Mouse (Mus musculus) bone marrow, adult 2 months (tissue): Measurements from ENCODE around the gene Galnt18.

Source experiments
- CTCF ChIP-seq: fragments of 200-500 bp; IDR thresholded peaks from 2 replicates; pipeline ENCODE4 v1.5.1; 2011; ENCODE audit warnings: low read length, control low read depth; ENCODE audit not compliant: control insufficient read depth, insufficient read depth
- POLR2A ChIP-seq: fragments of 200-500 bp; IDR thresholded peaks from 2 replicates; pipeline ENCODE4 v1.6.1; 2011; ENCODE audit warnings: low read depth, mild to moderate bottlenecking, control low read depth, low read length, borderline replicate concordance; ENCODE audit not compliant: control insufficient read depth

- TF ChIP-seq CTCF (no peak), POLR2A (no peak)
These were observed 258.9 kb downstream of the Galnt18 start for GRCm38 (mm10) chr7:111520881-111521280.
